Mouse (Mus musculus): ENCODE data around the gene C2cd4b. TPM values are rescaled to one million over a fixed set of nuclear protein-coding genes. Genes with fewer than 3 reads are reported as not detected.

C2cd4b gene
- total RNA-seq (2021), result 0.24 TPM in 1 of 2 replicates, not detected in the other
- long read RNA-seq, partial matches to known transcripts, result 0 of 1 reads
- long read RNA-seq, other reads (novel, unspliced or antisense), result 1 of 1 reads

GRCm38 (mm10) chr9:67759163-67759955, at the start of gene C2cd4b:
C2cd4b (plus strand) TSS chr9:67759437.
- DNase-seq, result peak; percentile 19

- DNase-seq, result peak; percentile 69
Observed at GRCm38 (mm10) chr9:67711051-67711877, 48.0 kb upstream of the C2cd4b start.

GRCm38 (mm10) chr9:67712146-67712545, 47.1 kb upstream of the C2cd4b start:
- no peak for DNase-seq

GRCm38 (mm10) chr9:67717081-67717480, 42.2 kb upstream of the C2cd4b start:
- no peak for DNase-seq

GRCm38 (mm10) chr9:67718596-67718995, 40.6 kb upstream of the C2cd4b start:
- DNase-seq, result no peak

- no peak for DNase-seq
Observed at GRCm38 (mm10) chr9:67720150-67720549, 39.1 kb upstream of the C2cd4b start.

GRCm38 (mm10) chr9:67722378-67722777, 36.9 kb upstream of the C2cd4b start:
- DNase-seq, result no peak

- DNase-seq, result no peak
Observed at GRCm38 (mm10) chr9:67725196-67725595, 34.0 kb upstream of the C2cd4b start.

- no peak for DNase-seq
Observed at GRCm38 (mm10) chr9:67733716-67734115, 25.5 kb upstream of the C2cd4b start.

GRCm38 (mm10) chr9:67735426-67735825, 23.8 kb upstream of the C2cd4b start:
- DNase-seq, result peak; percentile 46

GRCm38 (mm10) chr9:67741256-67741655, 18.0 kb upstream of the C2cd4b start:
- DNase-seq, result no peak

- DNase-seq, result no peak
Observed at GRCm38 (mm10) chr9:67753411-67754182, 5.6 kb upstream of the C2cd4b start.

GRCm38 (mm10) chr9:67754713-67755112, 4.5 kb upstream of the C2cd4b start:
- DNase-seq, result no peak

GRCm38 (mm10) chr9:67758686-67759085, 551 bp upstream of the C2cd4b start:
- peak; percentile 51 for DNase-seq

GRCm38 (mm10) chr9:67759956-67760764, 923 bp downstream of the C2cd4b start:
- DNase-seq, result peak; percentile 53

- no peak for DNase-seq
Observed at GRCm38 (mm10) chr9:67760991-67761390, 1.8 kb downstream of the C2cd4b start.

- DNase-seq, result no peak
Observed at GRCm38 (mm10) chr9:67763326-67763725, 4.1 kb downstream of the C2cd4b start.

GRCm38 (mm10) chr9:67766405-67766804, 7.2 kb downstream of the C2cd4b start:
- DNase-seq, result no peak

- no peak for DNase-seq
Observed at GRCm38 (mm10) chr9:67766948-67767347, 7.7 kb downstream of the C2cd4b start.

- DNase-seq, result no peak
Observed at GRCm38 (mm10) chr9:67768843-67769242, 9.6 kb downstream of the C2cd4b start.

- DNase-seq, result no peak
Observed at GRCm38 (mm10) chr9:67769401-67769800, 10.2 kb downstream of the C2cd4b start.

Measured in adrenal gland, postnatal 25 days (tissue).